Mouse (Mus musculus) adrenal gland, adult 18-20 months (tissue): Measurements from ENCODE around the gene Ephb2. TPM values are rescaled to one million over a fixed set of nuclear protein-coding genes. Genes with fewer than 3 reads are reported as not detected.

Source experiments
- DNase-seq, 2 experiments: peaks; one replicate each; pipeline ENCODE4 v3.0.0; 2021 to 2022; ENCODE audit warnings: low spot score in 2 of 2
- total RNA-seq, 2 experiments: library from RNA; stranded (reverse); gene quantifications; 1 replicate in 1 of 2; 2 replicates in 1 of 2; pipeline ENCODE4 v1.2.3; 2021

The Ephb2 gene
- total RNA-seq, 2 experiments from 2014 or later: 16.9 to 22.8 TPM

- DNase-seq: no peak
These were observed 33.3 kb downstream of the Ephb2 start for GRCm38 (mm10) chr4:136802446-136802845.

- no peak for DNase-seq
These were observed 33.8 kb downstream of the Ephb2 start for GRCm38 (mm10) chr4:136801944-136802343.

GRCm38 (mm10) chr4:136801463-136801862 is 34.3 kb downstream of the Ephb2 start:
- DNase-seq: no peak

- DNase-seq: no peak
These were observed 35.4 kb downstream of the Ephb2 start for GRCm38 (mm10) chr4:136800366-136800765.

- no peak for DNase-seq
These were observed 37.9 kb downstream of the Ephb2 start for GRCm38 (mm10) chr4:136797677-136798569.

- DNase-seq: no peak
These were observed 42.5 kb downstream of the Ephb2 start for GRCm38 (mm10) chr4:136793320-136793719.

GRCm38 (mm10) chr4:136789821-136790220 is 46.0 kb downstream of the Ephb2 start:
- DNase-seq: no peak

- no peak for DNase-seq
These were observed 48.4 kb downstream of the Ephb2 start for GRCm38 (mm10) chr4:136787357-136787756.

GRCm38 (mm10) chr4:136786453-136787276 is 49.1 kb downstream of the Ephb2 start:
- DNase-seq: no peak

- no peak for DNase-seq
These were observed 52.1 kb downstream of the Ephb2 start for GRCm38 (mm10) chr4:136783552-136784150.

- no peak for DNase-seq
These were observed 53.2 kb downstream of the Ephb2 start for GRCm38 (mm10) chr4:136782579-136782925.

- DNase-seq: peak in 1 of 2 experiments; percentile 17
These were observed 53.8 kb downstream of the Ephb2 start for GRCm38 (mm10) chr4:136781868-136782578.

- no peak for DNase-seq
These were observed 55.4 kb downstream of the Ephb2 start for GRCm38 (mm10) chr4:136780201-136780895.

GRCm38 (mm10) chr4:136779156-136779555 is 56.6 kb downstream of the Ephb2 start:
- no peak for DNase-seq

- no peak for DNase-seq
These were observed 59.3 kb downstream of the Ephb2 start for GRCm38 (mm10) chr4:136776471-136776892.

- no peak for DNase-seq
These were observed 59.9 kb downstream of the Ephb2 start for GRCm38 (mm10) chr4:136775903-136776302.

- DNase-seq: no peak
These were observed 61.6 kb downstream of the Ephb2 start for GRCm38 (mm10) chr4:136774201-136774600.

- DNase-seq: no peak
These were observed 62.7 kb downstream of the Ephb2 start for GRCm38 (mm10) chr4:136772952-136773584.

- DNase-seq: no peak
These were observed 63.5 kb downstream of the Ephb2 start for GRCm38 (mm10) chr4:136772318-136772717.

- no peak for DNase-seq
These were observed 65.1 kb downstream of the Ephb2 start for GRCm38 (mm10) chr4:136770718-136771117.
